Mouse (Mus musculus) heart, embryonic 12.5 days (tissue): ENCODE data around the gene Phospho2. TPM values are rescaled to one million over a fixed set of nuclear protein-coding genes. Genes with fewer than 3 reads are reported as not detected.
"Not testable (repeated sequence)": the region's sequence is repeated elsewhere in the genome, so short reads cannot be mapped to it uniquely, and the experiment has no call there.

Experiments used
- ATAC-seq: fragments of 200-750 bp; cut with Nextera tagmentation; 2 replicates; pipeline ENCODE4 v1.8.0; 2017; ENCODE audit warnings: moderate TSS enrichment, moderate library complexity; ENCODE audit not compliant: insufficient number of reproducible peaks, low FRiP score
- H3K27ac ChIP-seq: fragments of 300-500 bp; sonication (generic); 2 replicates; pipeline ENCODE4 v1.5.1; 2016; ENCODE audit warnings: mild to moderate bottlenecking, moderate library complexity; ENCODE audit not compliant: poor library complexity, severe bottlenecking
- H3K27me3 ChIP-seq: fragments of 300-500 bp; sonication (generic); replicated peaks from 2 replicates; pipeline ENCODE4 v1.6.1; 2016; ENCODE audit warnings: mild to moderate bottlenecking, moderate library complexity
- H3K36me3 ChIP-seq: fragments of 300-500 bp; sonication (generic); 2 replicates; pipeline ENCODE4 v1.6.1; 2016; ENCODE audit warnings: mild to moderate bottlenecking, moderate library complexity
- H3K4me1 ChIP-seq: fragments of 300-500 bp; sonication (generic); replicated peaks from 2 replicates; pipeline ENCODE4 v1.6.1; 2016; ENCODE audit warnings: mild to moderate bottlenecking
- H3K4me2 ChIP-seq: fragments of 300-500 bp; sonication (generic); 2 replicates; pipeline ENCODE4 v1.6.1; 2016; ENCODE audit warnings: mild to moderate bottlenecking, moderate library complexity
- H3K4me3 ChIP-seq: fragments of 300-500 bp; sonication (generic); 2 replicates; pipeline ENCODE4 v1.5.1; 2016; ENCODE audit warnings: mild to moderate bottlenecking
- H3K9ac ChIP-seq: fragments of 300-500 bp; sonication (generic); 2 replicates; pipeline ENCODE4 v1.6.1; 2016; ENCODE audit warnings: mild to moderate bottlenecking, moderate library complexity
- H3K9me3 ChIP-seq: fragments of 300-500 bp; sonication (generic); replicated peaks from 2 replicates; pipeline ENCODE4 v1.6.1; 2016; ENCODE audit warnings: mild to moderate bottlenecking, moderate library complexity
- WGBS: fragments of 180-500 bp; shearing (Covaris S2); methylation state at CpG from one replicate; pipeline ENCODE4 v1.1.7; 2016; 5-methylcytosine and 5-hydroxymethylcytosine counted together
- polyA plus RNA-seq: library from polyadenylated mRNA; unstranded; fragments of >200 nt; fragmentation: Nextera tagmentation; extraction: Ambion mirVana; gene quantifications from 2 replicates; pipeline ENCODE4 v1.2.1, GENCODE M21; 2016

Phospho2 gene
- polyA plus RNA-seq, 1 experiment from 2014 or later, result 17.6 TPM

GRCm38 (mm10) chr2:69802911-69803312 is 13.5 kb downstream of the Phospho2 start:
- no peak overlapping the region for H3K9ac ChIP-seq

GRCm38 (mm10) chr2:69803756-69804155 is 14.3 kb downstream of the Phospho2 start:
- H3K4me2 ChIP-seq, result peak overlapping the region; percentile 41; the same call in 1 of the 2 replicates
- WGBS, result 54% methylated on average over 8 of the region's 8 CpGs
- no peak overlapping the region for H3K4me3 ChIP-seq
- H3K9ac ChIP-seq, result no peak overlapping the region
- no peaks in the 10 kb centered on the region for H3K36me3 ChIP-seq
- no peak for ATAC-seq
- H3K4me1 ChIP-seq, result peaks cover 4% of the 10 kb centered on the region; the same call in 1 of the 2 replicates
- H3K9me3 ChIP-seq, result no peaks in the 10 kb centered on the region
- H3K27ac ChIP-seq, result no peak overlapping the region
- H3K27me3 ChIP-seq, result no peaks in the 10 kb centered on the region

More at GRCm38 (mm10) chr2:69802911-69803312, 13.5 kb downstream of the Phospho2 start:
- Histone ChIP-seq H3K4me1 (peaks cover 4% of the 10 kb centered on the region; the same call in 1 of the 2 replicates), H3K4me3 (0 out of 2 replicates have a peak overlapping the region, but pooled peaks have one; percentile 12), H3K4me2 (peak overlapping the region; percentile 41), H3K27ac (no peak overlapping the region), H3K36me3 (peaks cover 1% of the 10 kb centered on the region), H3K27me3 (no peaks in the 10 kb centered on the region), H3K9me3 (no peaks in the 10 kb centered on the region)
- 47% methylated on average over 5 of the region's 5 CpGs for WGBS
- peak; percentile 75 for ATAC-seq

DNA sequence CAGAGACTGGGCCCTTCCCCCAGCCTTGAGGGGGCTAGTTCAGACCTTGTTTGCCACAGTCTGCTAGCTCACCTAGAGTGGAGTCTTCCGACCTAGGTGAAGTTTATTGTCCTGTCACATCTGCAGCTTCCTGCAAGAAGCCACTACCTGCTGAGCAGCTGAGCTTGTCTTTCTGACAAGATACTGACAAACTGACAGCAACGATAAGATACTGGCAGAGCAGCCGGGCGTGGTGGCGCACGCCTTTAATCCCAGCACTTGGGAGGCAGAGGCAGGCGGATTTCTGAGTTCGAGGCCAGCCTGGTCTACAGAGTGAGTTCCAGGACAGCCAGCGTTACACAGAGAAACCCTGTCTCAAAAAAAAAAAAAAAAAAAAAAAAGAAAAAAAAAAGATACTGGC is 15.2 kb downstream of the Phospho2 start:
- H3K36me3 ChIP-seq, H3K9me3 ChIP-seq, H3K9ac ChIP-seq, H3K27me3 ChIP-seq, H3K4me2 ChIP-seq, H3K4me3 ChIP-seq, H3K4me1 ChIP-seq, ATAC-seq, H3K27ac ChIP-seq: not testable (repeated sequence)
- WGBS, result 75% methylated on average over 9 of the region's 9 CpGs

- H3K4me3 ChIP-seq, result no peak overlapping the region
- H3K27ac ChIP-seq, result no peak overlapping the region
- H3K9me3 ChIP-seq, result no peaks in the 10 kb centered on the region
- no peaks in the 10 kb centered on the region for H3K27me3 ChIP-seq
- no peak overlapping the region for H3K4me2 ChIP-seq
- H3K9ac ChIP-seq, result no peak overlapping the region
- WGBS, result 47% methylated on average over 15 of the region's 15 CpGs
- H3K36me3 ChIP-seq, result no peaks in the 10 kb centered on the region
- H3K4me1 ChIP-seq, result no peaks in the 10 kb centered on the region
- ATAC-seq, result no peak
These were observed 20.7 kb downstream of the Phospho2 start for GRCm38 (mm10) chr2:69810169-69810568.

DNA sequence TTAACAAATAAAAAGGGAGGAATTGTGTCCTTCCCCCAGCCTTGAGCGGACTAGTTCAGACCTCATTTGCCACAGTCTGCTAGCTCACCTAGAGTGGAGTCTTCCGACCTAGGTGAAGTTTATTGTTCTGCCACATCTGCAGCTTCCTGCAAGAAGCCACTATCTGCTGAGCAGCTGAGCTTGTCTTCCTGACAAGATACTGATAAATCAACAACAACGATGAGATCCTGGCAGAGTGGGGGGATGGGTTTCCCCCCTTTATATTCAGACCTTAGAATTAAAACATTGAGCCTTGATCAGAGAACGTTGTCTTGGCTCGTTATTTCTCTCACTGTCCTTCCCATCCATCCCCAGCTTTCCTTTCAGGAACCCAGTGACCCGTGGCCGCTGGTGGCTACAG is 21.9 kb downstream of the Phospho2 start:
- not testable (repeated sequence) for ATAC-seq, H3K4me3 ChIP-seq, H3K9ac ChIP-seq, H3K27ac ChIP-seq, H3K9me3 ChIP-seq, H3K4me1 ChIP-seq, H3K4me2 ChIP-seq, H3K27me3 ChIP-seq, H3K36me3 ChIP-seq
- 56% methylated on average over 7 of the region's 7 CpGs for WGBS

DNA sequence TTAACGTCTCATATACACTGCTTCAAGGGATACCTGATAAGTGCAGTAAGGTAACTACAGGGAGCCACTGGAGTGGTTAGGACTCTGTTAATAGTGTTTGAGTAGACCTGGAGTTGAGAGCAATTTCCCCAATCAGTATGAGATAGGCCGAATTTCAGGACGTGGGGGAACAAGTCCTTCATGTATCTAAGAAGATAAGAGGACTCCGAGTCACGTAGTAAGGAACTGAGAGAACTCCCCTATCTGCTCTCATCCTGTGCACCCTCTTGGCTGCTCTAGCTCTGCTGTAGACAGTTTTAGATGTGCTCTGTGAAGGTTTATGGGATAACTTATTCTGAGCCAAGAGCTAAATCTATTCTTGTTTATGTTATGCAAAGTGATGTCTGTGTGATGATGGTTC is 27.2 kb downstream of the Phospho2 start:
- H3K9me3 ChIP-seq, result no peaks in the 10 kb centered on the region
- WGBS, result 17% methylated on average over 5 of the region's 5 CpGs
- no peak overlapping the region for H3K4me3 ChIP-seq
- no peaks in the 10 kb centered on the region for H3K27me3 ChIP-seq
- H3K4me2 ChIP-seq, result no peak overlapping the region
- no peaks in the 10 kb centered on the region for H3K36me3 ChIP-seq
- no peak for ATAC-seq
- no peak overlapping the region for H3K27ac ChIP-seq
- peaks cover 9% of the 10 kb centered on the region for H3K4me1 ChIP-seq
- H3K9ac ChIP-seq, result no peak overlapping the region

DNA sequence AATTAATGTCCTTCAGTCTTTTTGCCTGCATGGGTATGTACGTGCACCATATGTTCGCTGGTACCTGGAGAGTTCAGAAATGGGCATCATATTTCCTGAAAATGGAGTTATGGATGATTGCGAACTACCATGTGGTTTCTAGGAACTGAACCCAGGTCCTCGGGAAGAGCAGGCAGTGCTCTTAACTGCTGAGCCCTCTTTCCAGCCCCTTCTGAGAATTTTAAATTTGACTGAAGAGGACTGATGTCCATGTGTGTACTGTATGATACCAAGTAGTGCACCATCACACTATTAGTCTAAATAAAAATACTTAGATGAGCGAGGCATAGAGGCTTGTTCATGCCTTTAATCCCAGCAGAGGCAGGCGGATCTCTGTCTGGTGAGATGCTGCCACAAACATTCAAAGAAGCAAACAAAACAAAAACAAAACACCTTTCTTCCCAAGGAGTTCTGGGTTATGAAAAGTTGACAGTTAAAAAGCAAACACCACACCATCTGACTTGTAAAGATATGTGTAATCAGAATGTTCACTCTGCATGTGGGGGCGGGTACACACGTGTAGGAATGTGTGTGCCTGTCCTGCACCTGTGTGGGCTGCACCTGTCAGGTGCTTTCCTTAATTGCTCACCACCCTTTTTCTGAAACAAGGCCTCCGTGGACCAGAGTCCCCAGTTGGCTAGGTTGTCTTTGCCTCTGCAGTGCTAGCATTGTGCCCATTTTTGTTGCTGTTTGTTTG is 29.1 kb downstream of the Phospho2 start:
- Histone ChIP-seq H3K27me3 (no peaks in the 10 kb centered on the region), H3K4me1 (peaks cover 9% of the 10 kb centered on the region), H3K27ac (no peak overlapping the region), H3K4me3 (no peak overlapping the region), H3K4me2 (no peak overlapping the region), H3K36me3 (no peaks in the 10 kb centered on the region), H3K9ac (no peak overlapping the region), H3K9me3 (no peaks in the 10 kb centered on the region)
- no peak for ATAC-seq
- 75% methylated on average over 9 of the region's 9 CpGs for WGBS

DNA sequence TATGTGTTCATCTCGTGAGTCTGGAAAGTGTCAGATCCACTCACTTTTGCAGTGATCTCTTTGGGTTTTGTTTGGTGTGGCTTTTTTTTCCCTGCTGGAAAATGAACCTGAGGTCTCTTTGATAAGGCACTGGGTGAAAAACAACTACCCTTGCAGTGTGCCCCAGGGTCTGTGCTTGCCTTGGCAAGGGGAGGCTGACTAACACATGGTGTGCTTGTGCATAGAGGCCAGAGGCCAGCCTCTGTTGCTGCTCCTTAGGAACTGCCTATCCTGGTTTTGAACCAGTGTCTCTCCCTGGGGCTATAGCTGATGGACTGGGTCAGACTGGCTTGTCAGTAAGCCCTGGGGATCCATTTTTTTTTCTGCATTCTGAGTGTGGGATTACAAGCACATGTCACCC is 30.8 kb downstream of the Phospho2 start:
- no peak for ATAC-seq
- H3K9me3 ChIP-seq, result no peaks in the 10 kb centered on the region
- H3K4me3 ChIP-seq, result no peak overlapping the region
- 50% methylated on average over 1 of the region's 1 CpGs for WGBS
- no peak overlapping the region for H3K9ac ChIP-seq
- H3K27ac ChIP-seq, result no peak overlapping the region
- H3K4me1 ChIP-seq, result peaks cover 24% of the 10 kb centered on the region
- H3K36me3 ChIP-seq, result peaks cover 9% of the 10 kb centered on the region
- no peak overlapping the region for H3K4me2 ChIP-seq
- H3K27me3 ChIP-seq, result no peaks in the 10 kb centered on the region

- H3K36me3 ChIP-seq, result peaks cover 20% of the 10 kb centered on the region
- peak within 1 kb of the TSS; percentile 91 for H3K4me3 ChIP-seq
- WGBS, result 3% methylated on average over 8 of the region's 8 CpGs
- no peaks in the 10 kb centered on the region for H3K9me3 ChIP-seq
- H3K27me3 ChIP-seq, result no peaks in the 10 kb centered on the region
- ATAC-seq, result peak; percentile 25; the same call in 1 of the 2 replicates
- peak within 1 kb of the TSS; percentile 98 for H3K27ac ChIP-seq
- H3K4me1 ChIP-seq, result peaks cover 27% of the 10 kb centered on the region
- peak within 1 kb of the TSS; percentile 89 for H3K9ac ChIP-seq
- peak within 1 kb of the TSS; percentile 71 for H3K4me2 ChIP-seq
These were observed 32.3 kb downstream of the Phospho2 start, which contains the start of gene Klhl23 for GRCm38 (mm10) chr2:69821711-69822110. Gene Klhl23, plus strand, starts transcription at chr2:69821944.

DNA sequence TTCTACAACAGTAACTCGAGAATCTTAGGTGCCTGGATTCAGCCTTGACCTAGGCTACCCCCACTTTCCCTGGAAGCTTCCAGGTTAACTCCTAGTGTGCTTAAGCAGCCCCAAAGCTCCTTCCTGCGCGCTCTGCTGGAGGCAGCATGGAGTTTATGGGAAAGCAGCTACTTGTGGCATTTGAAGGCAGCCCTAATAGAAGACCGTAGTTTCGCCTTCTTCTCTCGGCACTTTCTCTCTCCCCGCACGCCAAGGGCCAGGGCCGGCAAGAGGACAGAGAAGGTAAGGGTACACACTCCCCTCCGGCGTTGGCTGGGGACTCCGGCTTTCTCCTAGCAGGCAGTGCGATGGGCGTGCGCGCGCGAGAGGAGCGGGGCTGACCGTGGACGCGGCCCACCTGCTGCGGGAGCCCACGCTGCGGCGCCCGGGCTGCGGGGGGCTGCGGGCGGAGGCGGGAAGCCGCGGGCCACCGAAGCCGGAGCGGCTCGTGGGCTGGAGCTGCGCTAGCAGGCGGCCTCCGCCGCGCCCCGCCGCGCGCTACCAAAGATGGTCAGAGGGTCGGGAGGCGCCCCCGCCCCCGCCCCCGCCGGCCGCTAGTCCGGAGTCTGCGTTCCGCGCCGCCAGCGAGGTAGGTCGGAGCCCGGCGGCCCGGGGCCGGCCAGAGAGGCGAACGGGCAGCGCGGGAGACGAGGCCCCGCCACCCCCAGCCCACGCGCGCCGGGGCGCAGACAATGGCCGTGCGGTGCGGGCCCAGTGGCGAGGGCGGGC is 33.1 kb downstream of the Phospho2 start:
- H3K9me3 ChIP-seq, result no peaks in the 10 kb centered on the region
- peak overlapping the region; percentile 91 for H3K4me3 ChIP-seq
- H3K4me1 ChIP-seq, result peaks cover 28% of the 10 kb centered on the region
- H3K27ac ChIP-seq, result peak overlapping the region; percentile 98
- ATAC-seq, result peak; percentile 80
- H3K4me2 ChIP-seq, result peak overlapping the region; percentile 71
- WGBS, result under 1% methylated on average over 68 of the region's 80 CpGs
- H3K27me3 ChIP-seq, result no peaks in the 10 kb centered on the region
- H3K9ac ChIP-seq, result peak overlapping the region; percentile 89
- peaks cover 22% of the 10 kb centered on the region for H3K36me3 ChIP-seq

DNA sequence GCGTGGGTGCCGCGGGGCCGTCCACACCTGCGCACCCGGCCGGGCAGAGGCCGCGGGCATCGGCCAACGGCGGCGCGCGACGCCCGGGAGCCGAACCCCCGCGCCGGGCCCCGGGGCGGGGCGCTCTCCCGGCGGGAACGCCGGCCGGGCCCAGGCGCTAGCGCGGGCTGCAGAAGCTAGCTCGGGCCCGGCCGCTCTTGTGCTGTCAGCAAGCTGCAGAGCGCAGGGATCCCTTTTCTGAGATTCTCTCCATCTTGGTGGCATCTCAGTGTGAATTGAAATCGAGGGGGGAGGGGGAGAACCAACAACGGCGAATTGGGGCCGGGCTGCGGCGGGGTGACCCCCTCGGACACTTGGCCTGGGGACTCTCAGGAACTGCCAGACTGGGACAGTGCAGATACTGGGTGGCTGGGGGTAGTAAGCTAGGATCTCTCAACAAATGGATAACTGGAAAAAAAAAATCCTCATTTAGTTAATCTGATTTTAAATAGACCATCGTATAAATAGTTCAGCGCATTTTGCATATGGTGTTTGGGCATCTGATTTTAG is 33.8 kb downstream of the Phospho2 start:
- ATAC-seq, result peak; percentile 73
- 8% methylated on average over 42 of the region's 45 CpGs for WGBS
- H3K4me1 ChIP-seq, result peaks cover 31% of the 10 kb centered on the region
- H3K4me2 ChIP-seq, result peak overlapping the region; percentile 71
- H3K27ac ChIP-seq, result peak overlapping the region; percentile 98
- no peaks in the 10 kb centered on the region for H3K9me3 ChIP-seq
- peak overlapping the region; percentile 91 for H3K4me3 ChIP-seq
- peaks cover 26% of the 10 kb centered on the region for H3K36me3 ChIP-seq
- H3K9ac ChIP-seq, result peak overlapping the region; percentile 89
- H3K27me3 ChIP-seq, result no peaks in the 10 kb centered on the region
